Mouse (Mus musculus): Measurements from ENCODE around the gene Otud7b. TPM values are rescaled to one million over a fixed set of nuclear protein-coding genes. Genes with fewer than 3 reads are reported as not detected.
A peak's percentile ranks its signal among the peaks of the same experiment; 100 is the strongest.

The Otud7b gene
- total and polyA plus RNA-seq, 2 experiments, result 5.9 to 8.9 TPM

DNA sequence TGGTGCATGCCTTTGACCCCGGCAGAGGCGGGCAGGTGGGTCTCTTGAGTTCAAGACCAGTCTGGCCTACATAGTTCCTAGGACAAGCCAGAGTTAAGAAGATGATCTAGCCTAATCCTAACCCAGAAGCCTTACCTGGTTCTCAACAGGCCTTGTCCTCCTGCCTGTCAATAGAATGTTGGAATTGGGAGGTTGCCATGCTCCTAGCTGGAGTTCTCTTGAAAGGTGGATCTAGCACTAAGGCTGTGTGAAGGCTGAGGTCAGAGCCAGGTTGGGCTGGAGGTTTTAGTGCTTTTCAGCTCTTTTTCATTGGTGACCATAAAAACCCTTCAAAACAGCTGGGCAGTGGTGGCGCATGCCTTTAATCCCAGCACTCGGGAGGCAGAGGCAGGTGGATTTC lies 74.1 kb downstream of the Otud7b start:
- TF ChIP-seq POLR2A (IDR thresholded peaks at IDR 0.05; ENCODE audit: extremely low read depth, insufficient read depth, low read length), result no peak
- WGBS, result 95% methylated on average over 4 of the region's 4 CpGs
- H3K36me3 ChIP-seq (ENCODE audit: control insufficient read depth, insufficient read depth, low read length), result peaks cover 21% of the 10 kb centered on the region

DNA sequence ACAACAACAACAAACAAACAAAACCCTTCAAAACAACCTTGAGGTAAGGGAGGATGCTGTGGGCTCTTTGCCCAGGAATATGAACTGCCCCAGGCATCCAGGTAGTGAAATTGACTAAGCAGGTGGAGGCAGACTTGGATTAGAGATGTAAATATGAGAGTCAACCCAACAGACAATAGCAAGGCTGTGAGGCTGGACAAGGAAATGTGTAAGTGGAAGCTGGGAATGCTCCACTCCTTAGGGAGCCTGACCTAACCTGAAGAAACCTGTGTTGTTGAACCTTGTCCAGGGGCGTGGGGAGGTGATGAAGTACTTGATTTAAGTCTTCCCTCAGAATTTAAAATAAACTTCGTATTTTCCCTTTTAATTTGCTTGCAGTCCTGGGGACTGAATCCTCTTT lies 74.6 kb downstream of the Otud7b start:
- no peak overlapping the region for H3K27ac ChIP-seq (replicated peaks; ENCODE audit: insufficient read depth, low read depth, low read length)
- H3K9ac ChIP-seq (ENCODE audit: low read depth, low read length), result no peak overlapping the region
- H3K4me1 ChIP-seq (ENCODE audit: control insufficient read depth, insufficient read depth, low read length), result no peaks in the 10 kb centered on the region
- H3K36me3 ChIP-seq (ENCODE audit: control insufficient read depth, insufficient read depth, low read length), result peaks cover 21% of the 10 kb centered on the region
- H3K79me2 ChIP-seq (ENCODE audit: control insufficient read depth, insufficient read depth, low read length), result no peaks in the 10 kb centered on the region
- TF ChIP-seq POLR2A (IDR thresholded peaks at IDR 0.05; ENCODE audit: extremely low read depth, insufficient read depth, low read length), result no peak
- TF ChIP-seq CTCF (IDR thresholded peaks at IDR 0.05; ENCODE audit: low read depth, low read length), result no peak
- WGBS, result 89% methylated on average over 2 of the region's 2 CpGs
- H3K4me3 ChIP-seq (ENCODE audit: insufficient read depth, low read depth, low read length), result no peak overlapping the region
- H3K27me3 ChIP-seq (ENCODE audit: control insufficient read depth, insufficient read depth, low read length), result no peaks in the 10 kb centered on the region
- no peak for DNase-seq (ENCODE audit: extremely low read depth, low read depth, low spot score)

More for the DNA sequence above, 74.1 kb downstream of the Otud7b start:
- H3K4me1 ChIP-seq (ENCODE audit: control insufficient read depth, insufficient read depth, low read length), result no peaks in the 10 kb centered on the region
- H3K27me3 ChIP-seq (ENCODE audit: control insufficient read depth, insufficient read depth, low read length), result no peaks in the 10 kb centered on the region
- DNase-seq (ENCODE audit: extremely low read depth, low read depth, low spot score), result no peak
- H3K79me2 ChIP-seq (ENCODE audit: control insufficient read depth, insufficient read depth, low read length), result no peaks in the 10 kb centered on the region
- no peak overlapping the region for H3K9ac ChIP-seq (ENCODE audit: low read depth, low read length)
- H3K27ac ChIP-seq (replicated peaks; ENCODE audit: insufficient read depth, low read depth, low read length), result no peak overlapping the region
- no peak overlapping the region for H3K4me3 ChIP-seq (ENCODE audit: insufficient read depth, low read depth, low read length)

- no peak overlapping the region for H3K9ac ChIP-seq (ENCODE audit: low read depth, low read length)
- peaks cover 20% of the 10 kb centered on the region for H3K36me3 ChIP-seq (ENCODE audit: control insufficient read depth, insufficient read depth, low read length)
- H3K4me1 ChIP-seq (ENCODE audit: control insufficient read depth, insufficient read depth, low read length), result no peaks in the 10 kb centered on the region
- H3K79me2 ChIP-seq (ENCODE audit: control insufficient read depth, insufficient read depth, low read length), result no peaks in the 10 kb centered on the region
- TF ChIP-seq CTCF (IDR thresholded peaks at IDR 0.05; ENCODE audit: low read depth, low read length) (no peak), POLR2A (IDR thresholded peaks at IDR 0.05; ENCODE audit: extremely low read depth, insufficient read depth, low read length) (no peak)
- no peak overlapping the region for H3K27ac ChIP-seq (replicated peaks; ENCODE audit: insufficient read depth, low read depth, low read length)
- DNase-seq (ENCODE audit: extremely low read depth, low read depth, low spot score), result peak; percentile 79
- H3K4me3 ChIP-seq (ENCODE audit: insufficient read depth, low read depth, low read length), result no peak overlapping the region
- WGBS, result 35% methylated on average over 4 of the region's 4 CpGs
- H3K27me3 ChIP-seq (ENCODE audit: control insufficient read depth, insufficient read depth, low read length), result no peaks in the 10 kb centered on the region
Observed at GRCm38 (mm10) chr3:96179531-96179930, 75.2 kb downstream of the Otud7b start.

DNA sequence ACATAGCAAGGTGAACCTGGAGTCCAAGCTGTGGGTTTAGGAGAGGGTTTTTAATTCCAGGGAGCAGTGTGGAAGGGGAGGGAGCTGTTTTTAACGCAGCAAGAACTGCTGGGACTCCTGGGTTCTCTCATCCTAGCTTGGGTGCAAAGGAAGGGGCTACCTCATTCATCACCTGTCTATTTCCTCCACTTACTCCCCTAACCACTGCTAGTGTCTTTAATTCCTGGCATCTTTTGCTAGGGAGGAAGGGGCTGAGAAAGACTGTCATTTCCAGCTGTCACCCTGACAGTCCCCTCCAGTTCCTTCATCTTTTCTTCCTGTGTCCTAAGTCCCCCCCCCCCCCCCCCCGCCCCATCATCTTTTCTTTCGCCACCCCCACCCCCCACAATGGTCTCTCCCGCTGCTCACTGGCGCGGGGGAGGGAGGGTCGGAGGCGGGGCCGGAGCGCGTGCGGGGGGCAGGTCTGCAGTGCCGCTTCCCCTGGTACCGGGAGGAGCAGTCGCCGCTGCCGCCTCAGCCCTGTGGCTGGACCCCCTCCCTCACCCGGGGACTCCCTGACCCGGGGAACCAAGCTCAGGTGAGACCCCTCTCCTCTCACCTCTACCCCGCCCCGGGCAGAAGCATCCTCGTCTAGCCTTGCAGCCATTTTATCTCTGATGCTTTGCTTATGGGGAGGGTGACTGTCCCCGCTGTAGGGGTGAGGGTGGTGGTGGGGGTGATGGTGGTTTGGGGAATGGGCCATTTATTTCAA lies 76.6 kb downstream of the Otud7b start, which contains the start of gene Sv2a:
Gene Sv2a, plus strand, starts transcription at position 425 of the 751 bp plus-strand sequence.
- Histone ChIP-seq H3K36me3 (ENCODE audit: control insufficient read depth, insufficient read depth, low read length) (peaks cover 15% of the 10 kb centered on the region), H3K27ac (replicated peaks; ENCODE audit: insufficient read depth, low read depth, low read length) (no peak within 1 kb of the TSS), H3K4me3 (ENCODE audit: insufficient read depth, low read depth, low read length) (peak within 1 kb of the TSS; percentile 37; the same call in 1 of the 2 replicates), H3K79me2 (ENCODE audit: control insufficient read depth, insufficient read depth, low read length) (no peaks in the 10 kb centered on the region), H3K9ac (ENCODE audit: low read depth, low read length) (no peak within 1 kb of the TSS), H3K4me1 (ENCODE audit: control insufficient read depth, insufficient read depth, low read length) (no peaks in the 10 kb centered on the region), H3K27me3 (ENCODE audit: control insufficient read depth, insufficient read depth, low read length) (no peaks in the 10 kb centered on the region)
- no peak for DNase-seq (ENCODE audit: extremely low read depth, low read depth, low spot score)
- WGBS, result 3% methylated on average over 19 of the region's 23 CpGs
- TF ChIP-seq POLR2A (IDR thresholded peaks at IDR 0.05; ENCODE audit: extremely low read depth, insufficient read depth, low read length) (no peak), CTCF (IDR thresholded peaks at IDR 0.05; ENCODE audit: low read depth, low read length) (no peak)

GRCm38 (mm10) chr3:96181510-96182381 lies 77.4 kb downstream of the Otud7b start:
- WGBS, result 53% methylated on average over 12 of the region's 12 CpGs
- peaks cover 10% of the 10 kb centered on the region for H3K36me3 ChIP-seq (ENCODE audit: control insufficient read depth, insufficient read depth, low read length)
- no peak for DNase-seq (ENCODE audit: extremely low read depth, low read depth, low spot score)
- no peak for TF ChIP-seq CTCF (IDR thresholded peaks at IDR 0.05; ENCODE audit: low read depth, low read length)
- TF ChIP-seq POLR2A (IDR thresholded peaks at IDR 0.05; ENCODE audit: extremely low read depth, insufficient read depth, low read length), result no peak
- no peak overlapping the region for H3K4me3 ChIP-seq (ENCODE audit: insufficient read depth, low read depth, low read length)
- H3K27me3 ChIP-seq (ENCODE audit: control insufficient read depth, insufficient read depth, low read length), result no peaks in the 10 kb centered on the region
- H3K4me1 ChIP-seq (ENCODE audit: control insufficient read depth, insufficient read depth, low read length), result no peaks in the 10 kb centered on the region
- no peaks in the 10 kb centered on the region for H3K79me2 ChIP-seq (ENCODE audit: control insufficient read depth, insufficient read depth, low read length)
- H3K9ac ChIP-seq (ENCODE audit: low read depth, low read length), result no peak overlapping the region
- no peak overlapping the region for H3K27ac ChIP-seq (replicated peaks; ENCODE audit: insufficient read depth, low read depth, low read length)
